Mouse (Mus musculus) bone marrow macrophage, adult 2 months (primary cell): ENCODE measurements around the gene Natd1. TPM values are rescaled to one million over a fixed set of nuclear protein-coding genes. Genes with fewer than 3 reads are reported as not detected.
"Not testable (repeated sequence)": the region's sequence is repeated elsewhere in the genome, so short reads cannot be mapped to it uniquely, and the experiment has no call there.

Source experiments
- H3K27ac ChIP-seq: 2 replicates; pipeline ENCODE4 v1.5.1; 2012; ENCODE audit warnings: low read depth, low read length; ENCODE audit not compliant: insufficient read depth
- H3K4me1 ChIP-seq: 2 replicates; pipeline ENCODE4 v1.6.1; 2012; ENCODE audit warnings: low read length; ENCODE audit not compliant: control insufficient read depth, insufficient read depth
- H3K4me3 ChIP-seq: 2 replicates; pipeline ENCODE4 v1.5.1; 2012; ENCODE audit warnings: mild to moderate bottlenecking, low read length, moderate library complexity; ENCODE audit not compliant: insufficient read depth
- CTCF ChIP-seq: IDR thresholded peaks from 2 replicates; pipeline ENCODE4 v1.5.1; 2012; ENCODE audit warnings: low read depth, mild to moderate bottlenecking, low read length, moderate library complexity
- POLR2A ChIP-seq: IDR thresholded peaks from 2 replicates; pipeline ENCODE4 v1.6.1; 2012; ENCODE audit warnings: mild to moderate bottlenecking, low read depth, low read length, borderline replicate concordance
- polyA plus RNA-seq: library from polyadenylated mRNA; stranded (reverse); fragments of >200 nt; gene quantifications from 2 replicates; pipeline ENCODE4 v1.2.4, GENCODE M21; 2012; ENCODE audit not compliant: missing spikeins, insufficient read depth, insufficient read length

The Natd1 gene
- polyA plus RNA-seq, 1 experiment: 19.2 TPM

- Histone ChIP-seq H3K4me3 (no peak overlapping the region), H3K4me1 (peaks cover 15% of the 10 kb centered on the region)
- TF ChIP-seq CTCF (no peak), POLR2A (no peak)
Observed at GRCm38 (mm10) chr11:60871409-60871808, 43.1 kb downstream of the Natd1 start.

DNA sequence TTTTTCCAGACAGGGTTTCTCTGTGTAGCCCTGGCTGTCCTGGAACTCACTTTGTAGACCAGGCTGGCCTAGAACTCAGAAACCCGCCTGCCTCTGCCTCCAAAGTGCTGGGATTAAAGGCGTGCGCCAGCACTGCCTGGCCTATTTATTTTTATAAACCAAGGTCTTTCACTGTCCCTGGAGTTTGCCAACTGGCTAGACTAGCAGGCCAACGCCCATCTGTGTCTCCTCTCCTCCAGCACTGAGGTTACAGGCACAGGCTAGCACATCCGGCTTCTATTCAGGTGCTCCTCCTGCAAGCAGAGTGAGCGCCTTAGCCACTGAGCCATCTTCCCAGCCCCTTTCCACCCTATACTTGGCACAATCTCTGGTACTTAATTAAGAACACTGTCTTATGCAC, 45.1 kb downstream of the Natd1 start:
- not testable (repeated sequence) for H3K4me1 ChIP-seq, H3K4me3 ChIP-seq, H3K27ac ChIP-seq

More at GRCm38 (mm10) chr11:60871409-60871808, 43.1 kb downstream of the Natd1 start:
- H3K27ac ChIP-seq: no peak overlapping the region

DNA sequence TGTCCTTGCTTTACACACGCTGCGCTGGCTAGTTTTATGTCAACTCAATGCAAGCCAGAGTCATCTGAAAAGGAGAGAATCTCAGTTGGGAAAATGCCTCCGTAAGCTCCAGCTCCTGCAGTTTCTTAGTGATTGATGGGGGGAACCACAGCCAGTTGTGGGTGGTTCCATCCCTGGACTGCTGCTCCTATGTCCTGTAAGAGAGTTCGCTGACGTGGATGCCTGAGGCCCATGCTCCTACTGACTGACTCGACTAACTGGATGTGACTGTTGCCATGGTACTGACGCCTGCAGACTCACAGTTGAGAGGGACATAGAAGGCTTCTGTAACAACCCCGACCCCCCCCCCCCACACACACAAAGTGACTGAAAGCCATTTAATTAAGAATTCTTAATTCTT, 46.6 kb downstream of the Natd1 start:
- TF ChIP-seq POLR2A (no peak), CTCF (no peak)
- H3K4me3 ChIP-seq: no peak overlapping the region
- no peak overlapping the region for H3K27ac ChIP-seq
- no peaks in the 10 kb centered on the region for H3K4me1 ChIP-seq

DNA sequence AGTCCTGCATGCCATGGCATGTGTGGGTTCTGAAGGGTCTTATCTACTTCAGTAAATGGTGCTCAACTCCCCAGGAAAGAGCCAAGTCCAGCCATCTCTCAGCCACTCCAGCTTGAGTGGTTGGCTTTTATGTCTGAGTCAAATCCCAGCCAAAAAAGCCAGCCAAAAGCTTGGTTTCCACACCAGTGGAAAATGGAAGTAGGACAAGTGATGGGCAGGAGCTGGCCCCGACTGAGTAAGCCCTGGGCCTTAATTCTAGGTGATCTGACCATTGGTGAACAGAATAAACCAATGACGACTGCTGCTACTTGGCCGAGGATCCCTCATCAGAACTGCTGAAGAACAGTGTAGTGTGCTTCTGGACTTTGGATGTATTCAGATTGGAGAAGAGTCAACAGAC, 47.1 kb downstream of the Natd1 start:
- TF ChIP-seq POLR2A (no peak), CTCF (no peak)
- Histone ChIP-seq H3K4me1 (peaks cover 2% of the 10 kb centered on the region; the same call in 1 of the 2 replicates), H3K27ac (no peak overlapping the region), H3K4me3 (no peak overlapping the region)

- no peak for TF ChIP-seq CTCF
- no peak for TF ChIP-seq POLR2A
- Histone ChIP-seq H3K27ac (no peak overlapping the region), H3K4me3 (no peak overlapping the region), H3K4me1 (peaks cover 8% of the 10 kb centered on the region)
Observed at GRCm38 (mm10) chr11:60866021-60866420, 48.5 kb downstream of the Natd1 start.

DNA sequence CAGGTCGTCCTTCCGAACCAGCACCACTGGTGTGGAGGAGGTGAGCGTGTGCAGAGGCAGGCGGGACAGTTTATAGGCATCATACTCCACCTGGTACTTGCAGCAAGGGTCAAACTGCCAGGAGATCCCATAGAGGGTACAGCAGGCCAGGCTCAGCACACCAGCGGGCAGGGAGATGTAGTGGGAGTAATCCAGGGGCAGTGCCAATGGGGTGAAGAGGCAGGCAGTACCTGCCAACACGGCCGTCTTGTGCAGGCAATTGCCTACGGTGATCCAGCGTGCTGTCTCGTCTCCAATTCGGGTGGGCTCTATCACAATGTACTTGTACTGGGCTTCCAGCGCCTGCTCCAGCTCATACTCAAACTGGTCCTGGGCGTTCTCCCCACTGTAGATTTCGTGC, 49.6 kb downstream of the Natd1 start:
- no peak overlapping the region for H3K4me3 ChIP-seq
- no peak overlapping the region for H3K27ac ChIP-seq
- H3K4me1 ChIP-seq: peaks cover 8% of the 10 kb centered on the region
- no peak for TF ChIP-seq POLR2A
- no peak for TF ChIP-seq CTCF

DNA sequence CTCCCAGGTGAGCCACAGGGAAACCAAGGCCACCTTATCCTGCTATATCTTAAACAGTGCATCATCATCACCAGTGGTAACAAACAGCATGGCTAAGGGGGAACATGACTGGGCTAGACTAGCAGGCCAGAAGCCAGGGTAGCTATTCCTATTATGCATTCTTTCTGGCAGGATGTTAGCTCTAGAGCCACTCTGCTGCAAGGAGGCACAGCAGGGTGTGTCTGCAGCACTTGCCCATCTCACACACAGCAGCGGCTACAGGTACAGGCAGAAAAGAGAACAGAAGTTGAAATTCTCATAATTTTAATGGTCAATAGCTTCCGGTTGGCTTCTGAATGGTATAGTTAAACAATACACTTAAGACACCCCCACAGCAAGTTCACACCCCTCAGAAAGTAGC, 50.4 kb downstream of the Natd1 start:
- Histone ChIP-seq H3K4me1 (peaks cover 10% of the 10 kb centered on the region), H3K27ac (no peak overlapping the region), H3K4me3 (no peak overlapping the region)
- TF ChIP-seq CTCF: no peak
- TF ChIP-seq POLR2A: no peak

DNA sequence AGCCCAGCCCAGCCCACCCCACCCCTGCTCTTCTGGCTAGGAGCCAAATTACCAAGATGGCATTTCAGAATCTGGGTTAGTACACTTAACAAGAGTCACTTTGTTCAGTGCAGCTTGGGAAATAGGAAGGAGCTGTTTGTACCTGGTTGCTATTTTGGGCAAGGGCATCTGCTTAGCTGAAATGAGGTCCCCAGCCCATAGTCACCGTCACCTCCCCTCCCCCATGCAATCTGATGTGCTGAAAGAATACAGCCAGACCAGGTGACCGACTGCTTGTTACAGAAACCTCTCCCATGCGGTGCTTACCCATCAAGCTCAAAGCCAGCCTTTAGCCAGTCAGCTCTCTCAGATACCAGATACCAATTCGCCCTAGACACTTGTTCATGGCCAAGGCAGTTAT, 51.4 kb downstream of the Natd1 start:
- no peak overlapping the region for H3K27ac ChIP-seq

DNA sequence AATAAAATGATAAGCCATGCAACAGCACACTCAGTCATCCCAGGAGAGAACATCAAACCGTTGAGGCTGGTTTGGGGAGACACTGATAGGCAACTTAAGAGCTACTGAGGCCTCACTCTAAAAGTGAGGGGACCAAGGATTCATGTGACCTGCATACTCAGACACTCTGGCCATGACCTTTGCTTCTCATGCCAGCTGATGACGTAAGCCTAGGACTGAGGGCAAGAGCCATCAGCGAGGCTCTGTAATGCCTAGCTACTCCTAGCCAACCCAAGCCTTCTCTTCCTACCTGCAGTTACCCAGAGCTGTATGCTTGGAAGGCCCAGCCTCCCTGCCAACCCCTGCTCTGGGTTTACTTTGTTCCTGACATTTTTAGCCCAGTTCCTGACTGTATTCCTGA, 52.6 kb downstream of the Natd1 start:
- peaks cover 10% of the 10 kb centered on the region for H3K4me1 ChIP-seq
- H3K4me3 ChIP-seq: no peak overlapping the region
- TF ChIP-seq CTCF (no peak), POLR2A (no peak)
- H3K27ac ChIP-seq: no peak overlapping the region

More for the DNA sequence above, 51.4 kb downstream of the Natd1 start:
- TF ChIP-seq CTCF (no peak), POLR2A (no peak)
- H3K4me1 ChIP-seq: peaks cover 10% of the 10 kb centered on the region
- H3K4me3 ChIP-seq: no peak overlapping the region

GRCm38 (mm10) chr11:60856587-60856986, 58.0 kb downstream of the Natd1 start:
- no peak overlapping the region for H3K27ac ChIP-seq
- no peak for TF ChIP-seq POLR2A
- no peak for TF ChIP-seq CTCF
- H3K4me1 ChIP-seq: 0 out of 2 replicates have a peak, but pooled peaks cover 2% of the 10 kb centered on the region
- no peak overlapping the region for H3K4me3 ChIP-seq

Other genes with a start within 250 kb of the Natd1 start
- 17.1 and 17.5 TPM in 2 replicates for gene Llgl1, start 215.0 kb downstream of the Natd1 start, polyA plus RNA-seq
- 144 and 146 TPM in 2 replicates for gene Flii, start 187.5 kb downstream of the Natd1 start, polyA plus RNA-seq
- gene Mief2, start 186.4 kb downstream of the Natd1 start, polyA plus RNA-seq: 6.1 and 9.3 TPM in 2 replicates
- gene Top3a, start 137.4 kb downstream of the Natd1 start, polyA plus RNA-seq: 13.2 and 13.7 TPM in 2 replicates
- 23.8 and 30.3 TPM in 2 replicates for gene Smcr8, start 137.2 kb downstream of the Natd1 start, polyA plus RNA-seq
- gene Shmt1, start 103.0 kb downstream of the Natd1 start, polyA plus RNA-seq: 1.4 and 4.9 TPM in 2 replicates
- 20.4 and 20.6 TPM in 2 replicates for gene Dhrs7b, start 84.1 kb downstream of the Natd1 start, polyA plus RNA-seq
- gene Tmem11, start 35.5 kb downstream of the Natd1 start, polyA plus RNA-seq: 19.4 and 20.8 TPM in 2 replicates
- gene Map2k3, start 17.3 kb upstream of the Natd1 start, polyA plus RNA-seq: 47.3 and 52.8 TPM in 2 replicates
- not detected in 2 replicates for gene Kcnj12, start 107.8 kb upstream of the Natd1 start, polyA plus RNA-seq
- gene Tnfrsf13b, start 212.0 kb upstream of the Natd1 start, polyA plus RNA-seq: 42.2 and 43.2 TPM in 2 replicates